Mouse (Mus musculus) kidney, postnatal 25 days (tissue): ENCODE data around the gene U2af1.
A peak's percentile ranks its signal among the peaks of the same experiment; 100 is the strongest.

Source experiments
- DNase-seq, 2 experiments: peaks; one replicate each; pipeline ENCODE4 v3.0.0; 2021; ENCODE audit warnings: mixed read lengths in 2 of 2

U2af1 gene

GRCm38 (mm10) chr17:31660661-31661250 lies 2.1 kb upstream of the U2af1 start:
- peak; percentile 19 to 54 for DNase-seq

- peak in 1 of 2 experiments; percentile 11 for DNase-seq
Observed at GRCm38 (mm10) chr17:31658136-31658467, 590 bp downstream of the U2af1 start.

GRCm38 (mm10) chr17:31657141-31657983 lies 1.3 kb downstream of the U2af1 start:
- DNase-seq: no peak

GRCm38 (mm10) chr17:31656682-31657081 lies 2.0 kb downstream of the U2af1 start:
- DNase-seq: no peak

- DNase-seq: peak; percentile 63 to 74
Observed at GRCm38 (mm10) chr17:31655366-31655765, 3.3 kb downstream of the U2af1 start.

GRCm38 (mm10) chr17:31653277-31653676 lies 5.4 kb downstream of the U2af1 start:
- DNase-seq: no peak

GRCm38 (mm10) chr17:31652152-31652551 lies 6.5 kb downstream of the U2af1 start:
- no peak for DNase-seq

- no peak for DNase-seq
Observed at GRCm38 (mm10) chr17:31646199-31647002, 12.3 kb downstream of the U2af1 start.

- no peak for DNase-seq
Observed at GRCm38 (mm10) chr17:31642913-31643312, 15.8 kb downstream of the U2af1 start.

GRCm38 (mm10) chr17:31642331-31642730 lies 16.4 kb downstream of the U2af1 start:
- no peak for DNase-seq

GRCm38 (mm10) chr17:31639651-31640050 lies 19.0 kb downstream of the U2af1 start:
- DNase-seq: no peak

- DNase-seq: peak; percentile 53 to 68
Observed at GRCm38 (mm10) chr17:31637866-31638570, 20.7 kb downstream of the U2af1 start.

GRCm38 (mm10) chr17:31636942-31637811 lies 21.5 kb downstream of the U2af1 start, which contains the start of gene Cbs:
Cbs (minus strand) TSS chr17:31637238.
- peak; percentile 90 to 97 for DNase-seq

GRCm38 (mm10) chr17:31636277-31636941 lies 22.3 kb downstream of the U2af1 start:
- no peak for DNase-seq

GRCm38 (mm10) chr17:31635781-31636180 lies 22.9 kb downstream of the U2af1 start:
- no peak for DNase-seq

- no peak for DNase-seq
Observed at GRCm38 (mm10) chr17:31634896-31635295, 23.8 kb downstream of the U2af1 start.

GRCm38 (mm10) chr17:31633007-31633406 lies 25.7 kb downstream of the U2af1 start:
- peak; percentile 28 to 55 for DNase-seq

- peak; percentile 32 to 54 for DNase-seq
Observed at GRCm38 (mm10) chr17:31631081-31631800, 27.5 kb downstream of the U2af1 start.

- no peak for DNase-seq
Observed at GRCm38 (mm10) chr17:31627961-31628360, 30.7 kb downstream of the U2af1 start.

- DNase-seq: no peak
Observed at GRCm38 (mm10) chr17:31623101-31623500, 35.6 kb downstream of the U2af1 start.
